Mouse (Mus musculus) left cerebral cortex, postnatal 25 days (tissue): Measurements from ENCODE around the gene Klhl24. TPM values are rescaled to one million over a fixed set of nuclear protein-coding genes. Genes with fewer than 3 reads are reported as not detected.
"Not testable (repeated sequence)": the region's sequence is repeated elsewhere in the genome, so short reads cannot be mapped to it uniquely, and the experiment has no call there.

ENCODE experiments used
- DNase-seq, 2 experiments: peaks; one replicate each; pipeline ENCODE4 v3.0.0; 2022; ENCODE audit warnings: low spot score in 2 of 2, mixed read lengths in 1 of 2
- intact Hi-C: fragments of 180-260 bp; cut with DNase I; formaldehyde crosslinking; loops from one replicate; pipeline ENCODE4 v1.15.1; 2025
- total RNA-seq, 2 experiments: library from RNA; stranded (reverse); gene quantifications; 2 replicates each; pipeline ENCODE4 v1.2.3; 2021

Gene Klhl24
- total RNA-seq = 10 to 100 TPM; 82.0 to 86.4 TPM

DNA sequence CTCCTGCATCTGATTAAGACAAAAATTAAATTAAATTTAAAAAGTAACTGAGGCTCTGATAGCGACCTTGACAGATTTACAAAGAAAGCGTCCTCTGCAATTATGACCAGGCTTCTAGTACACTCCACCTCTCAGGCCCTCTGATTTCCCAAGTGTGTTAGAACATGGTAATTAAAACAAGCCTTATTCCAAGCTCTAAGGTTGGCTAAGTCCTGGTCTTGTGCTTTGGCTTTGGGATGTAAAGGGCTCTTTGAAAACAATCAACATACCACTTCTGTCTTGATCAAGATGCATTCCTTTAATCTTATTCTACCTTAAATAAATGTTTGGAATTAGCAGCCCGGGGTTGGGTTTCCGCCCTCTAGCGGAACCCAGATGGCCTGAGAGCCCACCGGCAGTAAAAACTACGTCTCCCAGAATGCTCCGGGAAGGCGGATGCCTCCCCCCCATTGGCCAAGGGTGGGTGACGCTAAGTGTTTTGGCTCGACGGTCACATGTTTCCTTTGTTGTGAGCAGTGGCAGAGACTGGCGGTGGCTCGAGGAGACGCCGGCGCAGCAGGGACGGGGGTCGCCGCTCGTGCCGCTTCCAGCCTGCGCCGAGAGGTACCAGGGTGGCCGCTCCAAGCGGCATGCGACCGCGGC lies at the start of gene Klhl24:
Gene Klhl24 (plus strand): TSS at position 474 of the 642 bp plus-strand sequence.
- intact Hi-C loops = loop anchor here (10.0 kb wide), 1 partner anchor 192 kb away; no protein-coding TSS in a partner anchor
- peak; percentile 94 to 98 for DNase-seq

DNA sequence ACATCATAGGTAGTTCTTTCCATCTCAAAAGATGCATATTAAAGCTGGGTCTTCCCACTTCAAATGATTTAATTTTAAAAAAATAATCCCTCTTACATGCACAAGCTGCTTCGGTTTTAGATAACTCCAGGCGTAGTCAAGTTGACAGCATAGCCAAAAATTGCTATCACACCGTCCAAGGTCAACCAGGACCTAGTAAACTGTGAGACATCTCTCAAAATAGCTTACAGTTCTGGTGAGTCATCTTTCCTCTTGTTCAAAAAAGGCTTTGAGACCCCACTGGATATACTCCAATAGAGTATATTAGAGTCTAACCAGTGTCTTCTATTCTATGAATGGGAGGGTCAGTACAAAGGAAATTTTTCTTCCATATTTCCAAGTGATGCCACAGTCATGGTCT lies 44.7 kb upstream of the Klhl24 start:
- no peak for DNase-seq
- intact Hi-C loops = no loop called here

DNA sequence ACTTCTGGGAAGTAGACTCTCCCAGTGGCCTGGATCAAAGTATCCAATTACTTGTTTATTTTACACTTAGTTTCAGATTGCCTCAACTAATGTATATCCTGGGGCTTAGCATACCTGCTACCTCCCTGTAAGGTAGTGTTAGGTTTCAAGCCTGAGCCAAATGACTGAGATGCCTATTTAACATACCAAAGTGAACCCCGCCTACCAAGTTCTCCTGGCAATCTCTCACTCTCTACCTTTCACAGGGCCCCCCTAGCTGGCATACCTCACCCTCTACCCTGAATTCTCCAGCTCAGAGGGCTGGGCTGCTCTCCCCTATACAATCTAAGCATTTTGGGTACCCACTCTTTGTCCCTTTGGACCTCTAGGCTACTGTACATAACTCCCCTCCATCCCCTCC lies 24.6 kb upstream of the Klhl24 start:
- DNase-seq = no peak
- intact Hi-C loops = no loop called here

DNA sequence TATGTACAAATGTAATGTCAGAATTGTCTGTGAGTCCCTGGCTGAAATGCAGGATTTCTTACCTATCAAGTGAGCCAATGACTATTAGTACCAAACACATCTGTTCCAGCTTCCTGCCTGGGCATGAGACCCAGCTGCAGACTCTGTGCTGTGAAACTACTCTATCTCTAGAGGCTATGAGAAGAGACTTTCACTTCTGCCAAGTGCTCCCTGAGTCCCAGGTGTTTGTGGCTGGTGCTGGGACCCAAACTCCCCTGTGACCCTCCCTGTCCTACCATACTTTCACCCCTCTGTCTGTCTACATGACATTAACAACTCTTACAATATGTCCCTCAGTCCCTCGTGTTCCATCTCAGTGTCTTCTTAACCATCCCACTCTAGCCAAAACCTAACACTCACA lies 20.7 kb upstream of the Klhl24 start:
- intact Hi-C loops = no loop called here
- DNase-seq = no peak

DNA sequence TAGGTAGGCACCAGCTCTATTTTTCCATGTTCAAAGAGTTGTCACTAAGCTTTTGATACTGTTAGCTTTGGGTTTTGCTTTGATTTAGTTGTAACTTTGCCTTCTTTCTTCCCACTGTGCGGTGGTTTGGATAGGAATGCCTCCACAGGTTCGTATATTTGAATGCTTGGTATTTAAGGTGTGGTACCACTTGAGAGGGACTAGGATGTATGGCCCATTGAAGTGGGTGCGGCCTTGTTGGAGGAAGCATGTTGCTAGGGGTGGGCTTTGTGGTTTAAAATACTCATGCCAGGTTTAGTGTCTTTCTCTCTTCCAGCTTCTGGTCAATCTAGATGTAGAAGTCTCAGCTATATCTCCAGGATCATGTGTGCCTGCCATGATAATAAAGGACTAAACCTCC lies 17.1 kb upstream of the Klhl24 start:
- DNase-seq = no peak
- intact Hi-C loops = no loop called here

DNA sequence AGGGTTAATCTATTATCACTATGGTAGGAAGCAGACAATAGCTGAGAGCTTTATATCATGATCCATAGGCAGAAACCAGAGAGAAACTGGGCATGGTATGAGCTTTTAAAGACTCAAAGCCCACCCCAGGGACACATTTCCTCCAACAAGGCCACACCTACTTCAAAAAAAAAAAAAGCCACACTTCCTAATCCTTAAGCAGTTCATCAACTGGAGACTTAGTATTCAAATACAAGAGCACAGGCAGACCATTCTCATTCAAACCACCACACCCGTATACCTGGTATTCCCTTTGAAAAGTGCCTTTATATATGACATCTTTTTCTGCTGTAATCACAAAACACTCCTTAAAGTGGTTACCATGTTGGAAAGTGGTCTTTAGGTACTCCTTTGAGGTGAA lies 12.7 kb upstream of the Klhl24 start:
- intact Hi-C loops = loop anchor here (5.0 kb wide), 1 partner anchor 357 kb away; no protein-coding TSS in a partner anchor

GRCm38 (mm10) chr16:20085250-20085905 lies 12.0 kb upstream of the Klhl24 start:
- intact Hi-C loops = loop anchor here (5.0 kb wide), 1 partner anchor 358 kb away; no protein-coding TSS in a partner anchor
- no peak for DNase-seq

More for the DNA sequence above, 12.7 kb upstream of the Klhl24 start:
- no peak for DNase-seq

DNA sequence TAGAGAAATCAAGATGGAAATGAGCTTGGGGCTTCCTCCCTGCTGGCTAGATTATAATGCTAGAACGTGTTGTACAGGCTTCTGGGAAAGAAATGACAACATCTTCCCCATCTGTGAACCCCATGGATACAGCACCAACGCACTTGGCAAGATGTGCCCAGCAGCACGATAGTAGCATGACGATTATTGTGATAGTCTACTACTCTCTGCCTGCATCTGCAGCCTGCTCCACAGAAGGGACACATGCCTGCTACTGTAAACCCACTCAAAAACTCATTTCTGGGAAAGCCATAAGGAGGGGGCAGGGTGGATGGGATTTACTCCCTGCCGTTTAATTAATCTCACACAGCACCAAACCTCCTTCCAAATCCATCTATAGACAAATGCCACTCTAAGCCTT lies 10.4 kb upstream of the Klhl24 start:
- peak; percentile 28 to 52 for DNase-seq
- intact Hi-C loops = loop anchor here (5.0 kb wide), 1 partner anchor 360 kb away; no protein-coding TSS in a partner anchor

- intact Hi-C loops = loop anchor here (5.0 to 10.0 kb wide), 2 partner anchors 185 to 362 kb away; no protein-coding TSS in a partner anchor
- DNase-seq = no peak
These were observed 7.7 kb upstream of the Klhl24 start for GRCm38 (mm10) chr16:20089636-20090035.

- DNase-seq = no peak
- intact Hi-C loops = loop anchor here (10.0 kb wide), 1 partner anchor 186 kb away; no protein-coding TSS in a partner anchor
These were observed 6.3 kb upstream of the Klhl24 start for GRCm38 (mm10) chr16:20090921-20091575.

DNA sequence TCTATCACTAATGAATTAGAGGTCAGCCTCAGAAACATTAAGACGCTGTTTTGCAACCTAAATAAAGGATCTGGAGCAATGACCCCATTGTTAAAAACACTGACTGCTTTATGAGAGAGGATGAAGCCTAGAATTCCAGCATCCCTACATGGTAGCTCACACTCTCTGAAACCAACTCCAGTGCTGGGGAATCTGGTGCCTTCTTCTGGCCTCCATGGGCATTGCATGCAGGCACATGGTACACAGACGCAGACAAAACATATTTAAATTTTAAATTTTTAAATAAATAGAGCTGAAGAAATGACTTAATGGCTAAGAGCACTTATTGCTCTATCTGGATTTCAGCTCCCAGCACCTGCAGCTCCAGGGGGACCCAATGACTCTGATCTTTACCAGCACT lies 1.4 kb upstream of the Klhl24 start:
- intact Hi-C loops = loop anchor here (10.0 kb wide), 1 partner anchor 191 kb away; no protein-coding TSS in a partner anchor
- no peak for DNase-seq

- peak; percentile 88 to 93 for DNase-seq
- intact Hi-C loops = loop anchor here (1.0 to 10.0 kb wide), 2 partner anchors 42 to 193 kb away; no protein-coding TSS in a partner anchor
These were observed 501 bp downstream of the Klhl24 start for GRCm38 (mm10) chr16:20097711-20098374.

GRCm38 (mm10) chr16:20098375-20098727 lies 1.0 kb downstream of the Klhl24 start:
- no peak for DNase-seq
- intact Hi-C loops = loop anchor here (1.0 to 10.0 kb wide), 2 partner anchors 42 to 194 kb away; no protein-coding TSS in a partner anchor

- no peak for DNase-seq
- intact Hi-C loops = loop anchor here (1.0 to 10.0 kb wide), 2 partner anchors 41 to 194 kb away; no protein-coding TSS in a partner anchor
These were observed 1.7 kb downstream of the Klhl24 start for GRCm38 (mm10) chr16:20098866-20099629.

DNA sequence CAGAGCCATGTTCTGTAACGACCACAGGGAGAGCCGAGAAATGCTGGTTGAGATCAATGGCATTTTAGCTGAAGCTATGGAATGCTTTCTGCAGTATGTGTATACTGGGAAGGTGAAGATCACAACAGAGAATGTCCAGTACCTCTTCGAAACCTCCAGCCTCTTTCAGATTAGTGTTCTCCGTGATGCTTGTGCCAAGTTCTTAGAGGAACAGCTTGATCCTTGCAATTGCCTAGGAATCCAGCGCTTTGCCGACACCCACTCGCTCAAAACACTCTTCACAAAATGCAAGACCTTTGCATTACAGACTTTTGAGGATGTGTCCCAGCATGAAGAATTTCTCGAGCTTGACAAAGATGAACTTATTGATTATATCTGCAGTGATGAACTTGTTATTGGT lies 9.7 kb downstream of the Klhl24 start:
- DNase-seq = peak in 1 of 2 experiments; percentile 30
- intact Hi-C loops = no loop called here

- intact Hi-C loops = no loop called here
These were observed 11.6 kb downstream of the Klhl24 start for GRCm38 (mm10) chr16:20108961-20109360.

GRCm38 (mm10) chr16:20112649-20113048 lies 15.3 kb downstream of the Klhl24 start:
- no peak for DNase-seq
- intact Hi-C loops = no loop called here

More at GRCm38 (mm10) chr16:20108961-20109360, 11.6 kb downstream of the Klhl24 start:
- DNase-seq = no peak

DNA sequence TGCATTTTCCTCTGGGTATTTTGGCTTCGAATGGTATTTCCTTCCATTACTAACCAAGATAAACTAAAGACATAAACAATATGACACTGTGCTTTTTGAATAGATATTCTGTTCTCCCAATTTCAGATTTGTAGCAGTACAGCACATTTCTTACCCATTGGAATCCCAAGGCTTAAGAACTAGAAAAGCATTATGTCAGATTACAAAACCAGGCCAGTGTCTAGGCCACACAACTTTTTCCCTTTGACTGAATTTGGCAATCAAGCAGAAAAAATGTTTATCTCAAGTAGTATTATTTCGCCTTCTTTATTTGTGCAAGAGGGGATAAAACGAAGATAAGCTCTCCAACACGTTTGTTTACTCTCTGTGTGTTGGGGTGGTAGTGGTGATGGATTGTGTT lies 18.7 kb downstream of the Klhl24 start:
- intact Hi-C loops = no loop called here
- DNase-seq = no peak

DNA sequence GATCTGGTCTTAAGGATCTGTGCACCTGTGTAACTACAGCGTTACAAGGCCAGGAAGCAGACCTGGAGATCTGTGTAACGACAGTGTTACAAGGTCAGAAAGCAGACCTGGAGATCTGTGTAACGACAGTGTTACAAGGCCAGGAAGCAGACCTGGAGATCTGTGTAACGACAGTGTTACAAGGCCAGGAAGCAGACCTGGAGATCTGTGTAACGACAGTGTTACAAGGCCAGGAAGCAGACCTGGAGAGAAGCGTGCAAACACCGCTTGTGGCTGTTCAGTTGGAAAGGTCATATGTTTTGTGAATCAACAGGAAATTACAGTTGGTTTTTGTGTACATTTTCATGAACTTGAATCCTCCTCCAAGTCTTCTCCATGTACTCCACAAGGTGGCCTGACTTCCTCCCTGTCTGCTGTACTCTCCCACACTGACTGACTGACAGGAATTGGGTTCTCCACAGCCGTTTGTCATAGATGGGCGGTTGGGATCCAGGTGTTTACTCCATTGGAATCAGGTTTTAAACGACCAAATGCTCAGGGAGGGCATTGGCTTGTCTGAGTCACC lies 29.1 kb downstream of the Klhl24 start:
- DNase-seq, intact Hi-C loops: not testable (repeated sequence)
